Mouse (Mus musculus): Measurements from ENCODE around the gene Trim72. TPM values are rescaled to one million over a fixed set of nuclear protein-coding genes. Genes with fewer than 3 reads are reported as not detected.
"Not testable (repeated sequence)": the region's sequence is repeated elsewhere in the genome, so short reads cannot be mapped to it uniquely, and the experiment has no call there.

The Trim72 gene
- polyA plus RNA-seq, 1 experiment = 0.02 TPM

DNA sequence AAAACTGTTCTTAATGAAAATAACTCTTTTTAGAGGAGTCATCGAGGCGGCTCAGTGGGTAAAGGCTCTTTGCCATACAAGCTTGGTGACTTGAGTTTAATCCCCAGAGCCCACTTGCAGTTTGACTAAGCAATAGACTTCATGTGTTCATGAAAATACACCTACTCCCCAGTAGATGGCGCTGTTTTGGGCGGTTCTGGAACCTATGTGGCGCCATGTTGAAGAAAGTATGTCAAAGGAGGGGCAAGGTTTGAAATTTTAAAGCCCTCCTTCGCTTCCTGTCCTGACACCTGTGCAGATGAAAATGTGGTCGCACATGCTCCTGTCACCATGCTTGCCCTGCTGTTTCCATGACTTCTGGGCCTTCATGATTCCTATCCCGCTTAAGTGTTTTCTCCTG, 19.2 kb downstream of the Trim72 start:
- Histone ChIP-seq H3K4me1 (ENCODE audit: control insufficient read depth) (no peaks in the 10 kb centered on the region), H3K9me3 (ENCODE audit: control insufficient read depth, low read length) (0 out of 2 replicates have a peak, but pooled peaks cover 3% of the 10 kb centered on the region), H3K27me3 (ENCODE audit: control insufficient read depth) (no peaks in the 10 kb centered on the region), H3K4me3 (replicated peaks) (no peak overlapping the region), H3K36me3 (ENCODE audit: control insufficient read depth) (no peaks in the 10 kb centered on the region)
- TF ChIP-seq TAL1 (IDR thresholded peaks at IDR 0.05; ENCODE audit: low read length) = no peak
- no peak for TF ChIP-seq GATA1 (IDR thresholded peaks at IDR 0.05; ENCODE audit: low read length)

DNA sequence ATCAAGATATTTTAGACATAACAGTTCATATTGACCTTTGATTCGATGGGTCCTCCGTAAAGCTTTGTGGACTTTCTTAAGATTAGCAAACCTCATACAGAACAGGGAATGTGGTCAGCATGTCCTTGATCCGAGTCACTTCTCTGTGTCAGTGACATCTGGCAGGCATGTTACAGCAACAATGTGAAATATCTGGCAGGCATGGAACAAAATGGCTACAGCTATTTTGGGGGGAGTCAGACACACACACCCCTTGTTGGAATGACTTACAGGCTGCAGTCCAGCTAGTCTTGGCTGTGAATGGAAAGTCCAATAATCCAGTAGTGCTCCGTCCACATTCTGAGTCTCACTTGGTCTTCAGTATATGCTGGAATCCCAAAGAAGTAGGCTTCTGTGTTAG, 19.8 kb downstream of the Trim72 start:
- Histone ChIP-seq H3K27me3 (ENCODE audit: control insufficient read depth) (no peaks in the 10 kb centered on the region), H3K36me3 (ENCODE audit: control insufficient read depth) (no peaks in the 10 kb centered on the region), H3K9me3 (ENCODE audit: control insufficient read depth, low read length) (no peaks in the 10 kb centered on the region), H3K4me1 (ENCODE audit: control insufficient read depth) (no peaks in the 10 kb centered on the region), H3K4me3 (replicated peaks) (no peak overlapping the region)
- TF ChIP-seq TAL1 (IDR thresholded peaks at IDR 0.05; ENCODE audit: low read length) (no peak), GATA1 (IDR thresholded peaks at IDR 0.05; ENCODE audit: low read length) (no peak)

DNA sequence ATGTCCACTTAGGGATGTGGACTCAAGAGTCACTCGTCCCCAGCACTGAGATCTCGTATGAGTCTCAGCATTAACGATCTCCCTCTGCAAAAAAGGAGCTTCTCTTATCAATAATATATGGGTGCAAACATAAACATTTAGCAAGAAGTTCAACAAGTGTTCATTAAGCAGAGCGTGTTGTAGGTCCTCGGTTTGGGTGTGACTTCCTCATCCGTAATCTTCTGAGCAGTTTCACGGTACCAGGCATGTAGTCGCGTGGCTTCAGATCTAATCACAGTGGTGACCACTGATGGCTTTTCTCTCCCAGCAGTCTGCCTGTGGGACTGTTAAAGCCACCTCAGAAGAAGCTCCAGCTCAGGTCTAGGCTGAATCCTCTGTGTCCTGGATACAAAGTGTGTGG, 20.6 kb downstream of the Trim72 start:
- TF ChIP-seq TAL1 (IDR thresholded peaks at IDR 0.05; ENCODE audit: low read length) (no peak), GATA1 (IDR thresholded peaks at IDR 0.05; ENCODE audit: low read length) (no peak)
- Histone ChIP-seq H3K9me3 (ENCODE audit: control insufficient read depth, low read length) (no peaks in the 10 kb centered on the region), H3K4me3 (replicated peaks) (no peak overlapping the region), H3K27me3 (ENCODE audit: control insufficient read depth) (no peaks in the 10 kb centered on the region), H3K36me3 (ENCODE audit: control insufficient read depth) (no peaks in the 10 kb centered on the region), H3K4me1 (ENCODE audit: control insufficient read depth) (no peaks in the 10 kb centered on the region)

DNA sequence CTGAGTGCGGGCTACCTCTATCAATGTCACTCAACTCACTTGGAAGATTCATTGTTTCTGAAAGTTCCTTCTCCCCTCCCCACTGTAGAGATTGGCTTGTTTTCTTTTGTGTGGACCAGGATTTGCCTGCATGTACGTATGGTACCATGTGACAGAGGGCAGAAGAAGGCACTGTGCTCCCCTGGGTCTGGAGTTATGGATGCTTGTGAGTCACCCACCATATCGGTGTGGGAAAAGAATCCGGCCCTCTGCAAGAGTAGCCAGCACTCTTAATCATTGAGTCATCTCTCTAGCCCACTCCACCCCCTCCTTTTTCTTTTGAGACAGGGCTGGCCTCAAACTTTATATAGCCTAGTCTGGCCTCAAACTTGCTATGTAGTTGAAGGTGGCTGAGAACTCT, 21.2 kb downstream of the Trim72 start:
- TF ChIP-seq TAL1 (IDR thresholded peaks at IDR 0.05; ENCODE audit: low read length) (no peak), GATA1 (IDR thresholded peaks at IDR 0.05; ENCODE audit: low read length) (no peak)
- Histone ChIP-seq H3K27me3 (ENCODE audit: control insufficient read depth) (no peaks in the 10 kb centered on the region), H3K36me3 (ENCODE audit: control insufficient read depth) (no peaks in the 10 kb centered on the region), H3K4me1 (ENCODE audit: control insufficient read depth) (no peaks in the 10 kb centered on the region), H3K9me3 (ENCODE audit: control insufficient read depth, low read length) (no peaks in the 10 kb centered on the region), H3K4me3 (replicated peaks) (no peak overlapping the region)

DNA sequence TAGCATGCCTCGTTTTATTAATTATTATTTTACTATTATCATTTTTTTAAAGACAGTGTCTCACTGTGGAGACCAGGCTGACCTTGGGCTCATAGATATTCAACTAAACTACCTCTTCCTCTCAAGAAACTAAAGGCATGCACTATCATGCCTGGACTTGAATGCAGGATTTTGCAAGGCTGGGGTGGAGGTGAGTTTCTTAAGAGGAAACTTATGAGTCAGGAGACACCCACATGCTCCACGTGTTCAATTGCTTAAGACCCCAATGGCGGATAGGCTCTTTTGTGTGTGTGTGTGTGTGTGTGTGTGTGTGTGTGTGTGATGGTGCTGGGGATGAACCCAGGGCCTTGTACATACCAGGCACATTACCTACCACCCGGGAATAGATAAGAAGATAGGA, 21.6 kb downstream of the Trim72 start:
- H3K9me3 ChIP-seq (ENCODE audit: control insufficient read depth, low read length) = no peaks in the 10 kb centered on the region
- no peaks in the 10 kb centered on the region for H3K27me3 ChIP-seq (ENCODE audit: control insufficient read depth)
- no peak overlapping the region for H3K4me3 ChIP-seq (replicated peaks)
- no peaks in the 10 kb centered on the region for H3K4me1 ChIP-seq (ENCODE audit: control insufficient read depth)
- TF ChIP-seq GATA1 (IDR thresholded peaks at IDR 0.05; ENCODE audit: low read length) = no peak
- TF ChIP-seq TAL1 (IDR thresholded peaks at IDR 0.05; ENCODE audit: low read length) = no peak
- no peaks in the 10 kb centered on the region for H3K36me3 ChIP-seq (ENCODE audit: control insufficient read depth)

DNA sequence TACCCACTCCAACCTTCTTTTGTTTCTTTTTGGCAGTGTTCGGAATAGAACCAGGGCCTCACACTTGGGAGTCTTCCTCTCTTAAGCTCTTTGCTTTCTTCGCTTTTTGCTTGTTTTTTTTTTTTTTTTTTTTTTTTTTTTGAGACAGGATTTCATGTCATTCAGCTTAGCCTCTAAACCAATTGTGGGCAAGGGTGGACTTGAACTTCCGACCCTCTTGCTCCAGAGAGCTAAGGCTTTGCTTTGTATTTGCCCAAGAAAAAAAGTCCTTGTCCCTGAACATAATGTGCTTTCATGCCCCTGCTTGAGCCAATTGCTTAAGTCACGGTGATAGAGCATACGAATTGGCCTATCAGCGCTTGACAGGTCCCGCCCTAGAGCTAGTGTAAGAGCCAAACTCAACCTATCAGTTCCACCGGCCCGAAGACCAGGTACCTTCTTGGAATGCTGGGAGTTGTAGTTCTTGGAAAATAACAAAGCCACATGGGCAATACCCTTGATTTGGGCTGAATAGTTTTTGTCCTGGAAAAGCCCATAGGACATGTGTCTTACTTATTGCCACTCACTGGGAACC, 27.7 kb downstream of the Trim72 start:
- TF ChIP-seq GATA1 (IDR thresholded peaks at IDR 0.05; ENCODE audit: low read length) (no peak), TAL1 (IDR thresholded peaks at IDR 0.05; ENCODE audit: low read length) (no peak)
- no peaks in the 10 kb centered on the region for H3K27me3 ChIP-seq (ENCODE audit: control insufficient read depth)
- H3K4me1 ChIP-seq (ENCODE audit: control insufficient read depth) = peaks cover 7% of the 10 kb centered on the region
- no peaks in the 10 kb centered on the region for H3K9me3 ChIP-seq (ENCODE audit: control insufficient read depth, low read length)
- no peak overlapping the region for H3K4me3 ChIP-seq (replicated peaks)
- no peaks in the 10 kb centered on the region for H3K36me3 ChIP-seq (ENCODE audit: control insufficient read depth)

DNA sequence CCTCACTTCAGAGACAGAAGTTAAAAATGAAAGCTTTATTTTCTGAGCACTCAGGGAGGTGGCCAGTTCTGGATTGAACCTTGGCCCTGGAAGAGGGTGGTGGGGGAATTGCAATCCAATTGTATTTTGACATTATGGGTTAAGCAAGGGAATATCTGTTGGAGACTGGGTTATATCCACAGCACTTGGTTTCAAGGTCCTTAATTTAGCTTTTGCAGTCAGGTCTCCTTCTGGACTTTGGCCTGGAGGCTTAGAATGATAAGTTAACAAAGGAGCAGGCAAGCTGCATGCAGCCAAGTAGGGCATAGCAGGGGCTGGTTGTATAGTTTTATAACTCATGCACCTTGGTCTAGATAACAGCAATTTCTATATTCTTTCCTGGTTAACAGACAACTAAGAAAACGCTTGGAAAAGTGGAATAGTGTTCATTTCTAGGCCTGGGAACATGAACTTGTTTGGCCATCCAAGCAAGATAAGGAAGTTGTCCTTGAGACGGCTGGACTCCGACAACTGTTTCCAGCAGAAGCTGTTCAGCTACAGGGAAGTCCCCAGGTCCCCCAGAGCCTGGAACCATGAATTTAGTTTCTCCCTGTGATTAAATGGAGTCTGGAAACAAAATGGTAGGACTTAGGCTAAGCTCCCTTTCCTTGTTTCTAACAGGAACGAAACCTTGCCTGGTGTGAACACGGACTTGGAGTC, 28.7 kb downstream of the Trim72 start:
- H3K9me3 ChIP-seq (ENCODE audit: control insufficient read depth, low read length) = no peaks in the 10 kb centered on the region
- no peaks in the 10 kb centered on the region for H3K36me3 ChIP-seq (ENCODE audit: control insufficient read depth)
- H3K4me1 ChIP-seq (ENCODE audit: control insufficient read depth) = peaks cover 7% of the 10 kb centered on the region
- no peak overlapping the region for H3K4me3 ChIP-seq (replicated peaks)
- no peaks in the 10 kb centered on the region for H3K27me3 ChIP-seq (ENCODE audit: control insufficient read depth)
- TF ChIP-seq GATA1 (IDR thresholded peaks at IDR 0.05; ENCODE audit: low read length) = no peak
- TF ChIP-seq TAL1 (IDR thresholded peaks at IDR 0.05; ENCODE audit: low read length) = no peak

DNA sequence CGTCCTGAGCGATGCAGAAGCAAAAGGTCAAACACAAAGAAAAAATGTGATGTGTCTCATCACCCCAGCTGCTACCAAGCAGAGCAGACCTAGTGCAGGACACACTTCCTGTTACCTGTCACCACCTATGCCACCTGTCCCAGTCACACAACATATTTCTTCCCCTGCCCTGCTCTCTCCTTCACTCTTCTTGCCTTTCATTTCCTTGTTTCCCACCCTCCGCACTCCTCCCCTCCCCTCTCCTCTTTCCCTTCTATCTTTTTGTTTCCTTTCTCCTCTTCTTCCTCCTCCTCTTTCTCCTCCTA, 29.2 kb downstream of the Trim72 start:
- H3K27me3 ChIP-seq (ENCODE audit: control insufficient read depth) = no peaks in the 10 kb centered on the region
- H3K4me3 ChIP-seq (replicated peaks) = no peak overlapping the region
- H3K4me1 ChIP-seq (ENCODE audit: control insufficient read depth) = peaks cover 7% of the 10 kb centered on the region
- H3K9me3 ChIP-seq (ENCODE audit: control insufficient read depth, low read length) = no peaks in the 10 kb centered on the region
- H3K36me3 ChIP-seq (ENCODE audit: control insufficient read depth) = no peaks in the 10 kb centered on the region
- no peak for TF ChIP-seq TAL1 (IDR thresholded peaks at IDR 0.05; ENCODE audit: low read length)
- TF ChIP-seq GATA1 (IDR thresholded peaks at IDR 0.05; ENCODE audit: low read length) = no peak

DNA sequence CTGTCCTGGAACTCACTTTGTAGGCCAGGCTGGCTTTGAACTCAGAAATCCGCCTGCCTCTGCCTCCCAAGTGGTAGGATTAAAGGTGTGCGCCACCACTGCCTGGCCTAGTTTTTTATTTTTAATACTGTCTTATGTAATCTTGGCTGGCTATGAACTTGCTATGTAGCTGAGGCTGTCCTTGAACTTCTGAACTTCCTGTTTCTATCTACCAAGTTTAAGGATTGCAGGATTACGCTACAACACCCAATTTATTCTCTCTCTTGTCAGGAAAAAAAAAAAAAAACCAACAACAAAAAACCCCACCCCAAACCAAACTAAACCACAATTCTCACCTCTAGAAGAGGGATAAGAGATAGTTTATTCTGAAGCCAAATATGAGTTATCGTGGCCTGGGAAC, 29.9 kb downstream of the Trim72 start:
- no peaks in the 10 kb centered on the region for H3K36me3 ChIP-seq (ENCODE audit: control insufficient read depth)
- no peaks in the 10 kb centered on the region for H3K9me3 ChIP-seq (ENCODE audit: control insufficient read depth, low read length)
- TF ChIP-seq TAL1 (IDR thresholded peaks at IDR 0.05; ENCODE audit: low read length) (no peak), GATA1 (IDR thresholded peaks at IDR 0.05; ENCODE audit: low read length) (no peak)
- no peak overlapping the region for H3K4me3 ChIP-seq (replicated peaks)
- peaks cover 7% of the 10 kb centered on the region for H3K4me1 ChIP-seq (ENCODE audit: control insufficient read depth)
- H3K27me3 ChIP-seq (ENCODE audit: control insufficient read depth) = no peaks in the 10 kb centered on the region

DNA sequence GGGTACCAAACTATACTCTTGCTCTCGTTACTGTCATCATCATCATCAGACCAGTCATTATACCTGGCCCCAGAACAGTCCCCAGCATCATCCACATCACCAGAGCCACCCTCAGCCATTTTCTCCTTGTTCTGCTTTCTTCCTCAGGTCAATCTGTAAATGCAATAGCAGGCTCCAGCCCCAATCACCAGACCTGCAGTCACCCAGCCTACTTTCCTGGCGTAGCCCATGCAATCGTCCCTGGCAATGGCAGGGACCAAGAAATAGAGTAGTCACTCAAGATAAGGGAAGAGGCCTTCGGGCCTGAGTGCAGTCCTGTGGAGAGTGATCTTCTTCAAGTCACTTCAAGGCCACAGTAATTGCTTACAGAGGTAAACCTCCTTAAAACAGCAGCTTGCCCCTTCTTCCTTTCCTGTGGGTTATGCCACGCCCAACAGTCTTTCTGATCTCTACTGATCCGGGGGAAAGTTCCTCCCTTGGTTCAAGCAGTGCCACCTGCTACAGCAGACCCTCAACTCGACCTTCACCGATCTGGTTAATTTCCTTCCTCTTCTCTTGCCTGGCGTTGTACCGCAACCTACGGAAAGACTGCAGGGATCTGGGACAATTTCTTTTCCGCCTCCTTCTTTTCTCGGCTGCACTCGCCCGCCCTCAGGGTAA, 38.5 kb downstream of the Trim72 start:
- not testable (repeated sequence) for H3K4me1 ChIP-seq (ENCODE audit: control insufficient read depth); H3K4me3 ChIP-seq (replicated peaks); H3K36me3 ChIP-seq (ENCODE audit: control insufficient read depth); H3K9me3 ChIP-seq (ENCODE audit: control insufficient read depth, low read length); H3K27me3 ChIP-seq (ENCODE audit: control insufficient read depth)

Data from erythroblast, embryonic 14.5 days (primary cell).